Mouse (Mus musculus) E14TG2a.4 (cell line): ENCODE measurements at regions not wholly inside any gene's neighbourhood (a gene's known extent, or its start where the extent isn't known, plus 50 kb on each side); places are given as distances from the start of the nearest gene placed in this dataset.

Experiments used
- H3K27me3 ChIP-seq: 2 replicates; pipeline ENCODE4 v1.6.1; 2014; ENCODE audit warnings: low read length, control low read depth; ENCODE audit not compliant: insufficient read depth
- H3K36me3 ChIP-seq: 2 replicates; pipeline ENCODE4 v1.6.1; 2014; ENCODE audit warnings: low read length, control low read depth; ENCODE audit not compliant: insufficient read depth
- H3K4me1 ChIP-seq: replicated peaks from 2 replicates; pipeline ENCODE4 v1.6.1; 2014; ENCODE audit warnings: low read depth, low read length, control low read depth
- H3K4me3 ChIP-seq: replicated peaks from 2 replicates; pipeline ENCODE4 v1.5.1; 2014; ENCODE audit warnings: mild to moderate bottlenecking, low read length
- H3K9me3 ChIP-seq: 2 replicates; pipeline ENCODE4 v1.6.1; 2014; ENCODE audit warnings: low read length, control low read depth
- CTCF ChIP-seq: conservative IDR thresholded peaks from 2 replicates; pipeline ENCODE4 v1.5.1; 2014; ENCODE audit warnings: low read length
- NANOG ChIP-seq: IDR thresholded peaks from 2 replicates; pipeline ENCODE4 v1.6.1; 2014; ENCODE audit warnings: borderline replicate concordance, low read length, mixed read lengths
- POU5F1 ChIP-seq: IDR thresholded peaks from 2 replicates; pipeline ENCODE4 v1.6.1; 2014; ENCODE audit warnings: low read length, borderline replicate concordance

DNA sequence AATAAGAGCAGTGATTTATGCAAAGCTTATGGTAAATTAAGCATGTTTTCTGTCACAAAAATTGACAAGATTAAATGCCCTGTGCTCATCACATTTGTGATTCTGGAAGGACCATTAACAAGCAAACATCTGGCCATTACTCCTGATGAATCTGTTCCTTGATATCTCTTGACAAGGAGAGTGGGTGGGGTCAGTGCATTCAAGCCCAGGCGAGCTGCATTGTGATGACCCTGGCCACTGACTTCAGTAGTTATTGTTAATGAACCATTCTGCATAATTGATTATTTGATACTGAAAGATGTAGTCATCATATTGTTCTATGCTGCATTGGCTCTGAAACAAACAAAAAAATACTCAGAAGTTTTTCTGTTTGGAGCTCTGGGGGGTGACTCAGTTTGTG is 115.4 kb upstream of the Prmt6 start:
- Histone ChIP-seq H3K27me3 (no peaks in the 10 kb centered on the region), H3K36me3 (no peaks in the 10 kb centered on the region), H3K4me1 (no peaks in the 10 kb centered on the region), H3K4me3 (no peak overlapping the region), H3K9me3 (no peaks in the 10 kb centered on the region)
- TF ChIP-seq CTCF (no peak), NANOG (no peak), POU5F1 (no peak)

DNA sequence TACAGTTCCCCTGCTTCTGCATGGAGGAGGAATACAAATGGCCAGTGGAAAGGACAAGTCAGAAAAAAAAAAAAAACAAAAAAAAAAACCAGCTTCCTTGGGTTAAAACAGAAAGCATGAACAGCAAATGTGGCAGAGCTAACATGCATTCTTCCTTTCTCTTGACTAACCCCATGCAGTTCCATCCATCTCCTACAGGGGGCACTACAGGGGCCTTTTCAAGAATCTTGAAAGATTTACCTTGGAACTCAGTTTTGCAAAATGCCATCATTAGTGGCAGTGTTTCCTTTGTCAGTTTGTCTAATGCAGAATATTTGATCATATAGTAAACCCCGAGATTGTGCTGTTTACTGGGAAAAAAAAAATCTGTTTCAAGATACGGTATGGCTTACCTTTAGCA is 111.1 kb upstream of the Prmt6 start:
- H3K4me3 ChIP-seq: no peak overlapping the region
- TF ChIP-seq POU5F1: no peak
- TF ChIP-seq CTCF: peak; percentile 83

DNA sequence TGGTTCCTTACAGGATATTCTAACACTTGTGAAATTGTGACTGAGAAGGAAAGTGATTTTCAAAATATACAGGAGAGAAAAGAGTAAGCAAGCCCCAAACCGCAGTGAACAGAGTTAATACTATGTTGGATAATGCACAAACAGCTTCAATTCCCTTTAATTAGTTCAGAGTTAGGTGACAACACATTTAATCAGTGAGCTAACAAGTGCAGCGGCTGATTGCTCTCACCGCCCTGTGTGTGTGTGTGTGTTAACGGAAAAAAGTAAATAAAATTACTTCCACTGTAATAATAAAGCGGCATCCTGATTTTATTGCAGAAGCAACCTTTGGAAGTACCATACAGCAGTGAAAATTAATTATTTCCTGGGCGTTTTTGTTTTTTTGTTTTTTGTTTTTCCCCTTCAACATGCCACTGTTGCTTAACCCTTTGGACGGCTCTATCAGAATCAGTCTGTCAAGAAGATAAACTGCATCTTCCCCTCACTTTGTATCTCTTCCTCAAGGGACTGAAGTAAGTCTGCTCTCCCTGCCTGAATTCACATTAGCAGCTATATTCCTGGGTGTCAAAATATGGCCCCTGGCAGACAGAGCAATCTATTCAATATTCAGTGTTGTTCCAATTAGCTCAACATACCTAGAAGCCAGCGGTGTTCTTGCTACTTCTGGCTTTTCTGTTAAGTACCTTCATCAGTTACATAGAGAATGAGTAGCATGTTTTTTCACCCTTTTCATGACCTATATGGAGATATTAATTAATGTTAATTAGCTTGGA is 106.2 kb upstream of the Prmt6 start:
- TF ChIP-seq POU5F1: no peak
- TF ChIP-seq NANOG: no peak
- TF ChIP-seq CTCF: no peak
- H3K36me3 ChIP-seq: no peaks in the 10 kb centered on the region
- no peaks in the 10 kb centered on the region for H3K27me3 ChIP-seq
- no peaks in the 10 kb centered on the region for H3K4me1 ChIP-seq
- H3K9me3 ChIP-seq: no peaks in the 10 kb centered on the region
- no peak overlapping the region for H3K4me3 ChIP-seq

More for the DNA sequence above, 111.1 kb upstream of the Prmt6 start:
- Histone ChIP-seq H3K36me3 (no peaks in the 10 kb centered on the region), H3K9me3 (no peaks in the 10 kb centered on the region), H3K4me1 (no peaks in the 10 kb centered on the region), H3K27me3 (no peaks in the 10 kb centered on the region)

GRCm38 (mm10) chr3:110353654-110354053 is 102.9 kb upstream of the Prmt6 start:
- TF ChIP-seq CTCF (no peak), POU5F1 (no peak), NANOG (no peak)

DNA sequence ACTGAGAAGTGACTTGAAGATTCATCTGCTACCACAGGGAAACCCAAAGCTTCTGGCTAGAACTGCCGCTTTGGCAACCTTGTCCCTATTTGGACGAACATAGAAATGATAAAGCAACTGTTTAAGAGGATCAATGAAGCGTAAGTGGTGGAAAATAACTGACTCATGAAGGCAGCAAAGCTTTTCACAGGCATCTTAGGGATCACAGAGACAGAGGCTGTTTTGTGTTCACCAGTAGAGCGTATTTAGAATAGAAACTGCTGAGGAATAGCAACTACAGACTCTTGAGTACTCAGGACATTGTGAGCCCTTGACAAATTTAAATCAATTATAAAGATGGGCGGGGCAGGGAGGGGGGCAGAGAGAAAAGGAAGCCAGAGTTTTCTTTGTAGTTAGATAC is 99.3 kb upstream of the Prmt6 start:
- Histone ChIP-seq H3K4me1 (no peaks in the 10 kb centered on the region), H3K4me3 (no peak overlapping the region), H3K9me3 (no peaks in the 10 kb centered on the region), H3K27me3 (no peaks in the 10 kb centered on the region), H3K36me3 (no peaks in the 10 kb centered on the region)
- TF ChIP-seq CTCF: no peak
- TF ChIP-seq POU5F1: no peak
- TF ChIP-seq NANOG: no peak

More at GRCm38 (mm10) chr3:110353654-110354053, 102.9 kb upstream of the Prmt6 start:
- Histone ChIP-seq H3K9me3 (no peaks in the 10 kb centered on the region), H3K27me3 (no peaks in the 10 kb centered on the region), H3K4me3 (no peak overlapping the region), H3K36me3 (no peaks in the 10 kb centered on the region), H3K4me1 (no peaks in the 10 kb centered on the region)

GRCm38 (mm10) chr3:110349446-110349845 is 98.6 kb upstream of the Prmt6 start:
- Histone ChIP-seq H3K4me3 (no peak overlapping the region), H3K4me1 (0 out of 2 replicates have a peak, but pooled peaks cover 4% of the 10 kb centered on the region), H3K36me3 (no peaks in the 10 kb centered on the region), H3K27me3 (no peaks in the 10 kb centered on the region), H3K9me3 (no peaks in the 10 kb centered on the region)
- TF ChIP-seq CTCF (no peak), NANOG (no peak), POU5F1 (no peak)

GRCm38 (mm10) chr3:110344846-110345245 is 94.0 kb upstream of the Prmt6 start:
- TF ChIP-seq POU5F1 (no peak), CTCF (no peak), NANOG (no peak)
- H3K27me3 ChIP-seq: no peaks in the 10 kb centered on the region
- no peaks in the 10 kb centered on the region for H3K9me3 ChIP-seq
- H3K4me3 ChIP-seq: no peak overlapping the region
- H3K4me1 ChIP-seq: 0 out of 2 replicates have a peak, but pooled peaks cover 4% of the 10 kb centered on the region
- no peaks in the 10 kb centered on the region for H3K36me3 ChIP-seq

DNA sequence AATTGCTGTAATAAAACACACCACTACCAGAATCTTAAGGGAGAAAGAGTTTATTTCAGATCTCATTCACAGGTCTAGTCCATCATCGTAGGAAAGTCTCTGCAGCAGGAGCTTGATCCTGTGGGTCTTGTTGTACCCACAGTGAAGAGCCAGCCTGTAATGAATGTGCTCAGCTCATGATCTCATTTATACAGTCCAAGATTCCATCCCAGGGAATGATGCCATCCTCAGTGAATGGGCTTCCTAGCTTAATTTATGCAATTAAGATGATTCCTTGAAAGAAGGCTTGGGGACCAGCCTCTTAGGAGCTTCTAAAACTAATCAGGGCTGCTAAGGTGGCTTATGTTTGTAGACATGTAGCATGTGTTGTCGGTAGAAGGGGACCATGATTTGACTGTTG is 89.3 kb upstream of the Prmt6 start:
- Histone ChIP-seq H3K27me3 (no peaks in the 10 kb centered on the region), H3K4me1 (0 out of 2 replicates have a peak, but pooled peaks cover 4% of the 10 kb centered on the region), H3K4me3 (no peak overlapping the region), H3K9me3 (no peaks in the 10 kb centered on the region), H3K36me3 (no peaks in the 10 kb centered on the region)
- TF ChIP-seq NANOG (no peak), CTCF (no peak), POU5F1 (no peak)
